Mouse (Mus musculus): ENCODE data around the gene Plbd2.

DNA sequence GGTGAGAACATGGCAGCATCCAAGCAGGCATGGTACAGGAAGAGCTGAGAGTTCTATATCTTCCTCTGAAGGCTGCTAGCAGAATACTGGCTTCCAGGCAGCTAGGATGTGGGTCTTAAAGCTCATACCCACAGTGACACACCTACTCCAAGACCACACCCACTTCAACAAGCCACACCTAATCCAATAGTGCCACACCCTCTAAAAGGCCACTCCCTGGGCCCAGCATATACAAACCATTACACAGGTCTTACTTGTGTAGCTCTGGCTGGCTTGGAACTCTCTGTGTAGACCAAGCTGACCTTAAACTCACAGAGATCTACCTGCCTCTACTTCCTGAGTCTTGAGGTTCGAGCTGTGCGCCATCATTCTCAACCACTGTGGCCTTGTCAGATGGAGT lies 21.3 kb upstream of the Plbd2 start:
- TF ChIP-seq GATA1 (IDR thresholded peaks at IDR 0.05; ENCODE audit: low read length) (no peak), TAL1 (IDR thresholded peaks at IDR 0.05; ENCODE audit: low read length) (no peak)

Data from erythroblast, embryonic 14.5 days (primary cell).